Comparison of ENCODE assay signal across 8 mouse cellular contexts in genomic region chr7:81789095-81789757, GRCm38 (mm10). TPM values are rescaled to one million over a fixed set of nuclear protein-coding genes. Genes with fewer than 3 reads are reported as not detected.
DNase-seq lines count a peak whose midpoint lies in the region; ATAC-seq and TF ChIP-seq lines count a peak whose summit lies in the region.

TSS of gene 3110040N11Rik (minus strand) at chr7:81789478.

- H3K4me2 ChIP-seq in CH12.LX (ENCODE audit: insufficient read depth, low read depth, poor library complexity, severe bottlenecking): peak within 1 kb of the TSS; percentile 82
- peak within 1 kb of the TSS; percentile 63 for H3K4me2 ChIP-seq in forebrain, embryonic 11.5 days (ENCODE audit: low read depth, low read length, severe bottlenecking)
- H3K4me2 ChIP-seq in heart, embryonic 16.5 days (ENCODE audit: low read depth, low read length): peak within 1 kb of the TSS; percentile 63
- peak within 1 kb of the TSS; percentile 92 for H3K4me2 ChIP-seq in liver, embryonic 15.5 days
- H3K4me2 ChIP-seq in neural tube, embryonic 12.5 days (replicated peaks): peak within 1 kb of the TSS; percentile 85

- WGBS in forebrain, embryonic 11.5 days: under 1% methylated on average over 38 of the region's 38 CpGs
- WGBS in heart, embryonic 16.5 days: under 1% methylated on average over 38 of the region's 38 CpGs
- under 1% methylated on average over 38 of the region's 38 CpGs for WGBS in liver, embryonic 15.5 days (ENCODE audit: insufficient replicate concordance)
- WGBS in neural tube, embryonic 12.5 days: under 1% methylated on average over 38 of the region's 38 CpGs

- in situ Hi-C loops in CH12.LX (cut with MboI; ENCODE audit: low pct_ligation_motif_present, low pct_unique_long_range_greater_than_20kb, low sequenced_read_pairs): loop anchor here (25.0 kb wide), 2 partner anchors 323 to 473 kb away; no protein-coding TSS in a partner anchor

- peak; percentile 95 for ATAC-seq in forebrain, embryonic 11.5 days (replicated peaks; ENCODE audit: low FRiP score)
- peak; percentile 92 for ATAC-seq in heart, embryonic 16.5 days (replicated peaks; ENCODE audit: extremely low read depth, insufficient read depth, low FRiP score)
- peak; percentile 92 for ATAC-seq in liver, embryonic 15.5 days (ENCODE audit: insufficient read depth)
- ATAC-seq in neural tube, embryonic 12.5 days (ENCODE audit: low FRiP score, low read depth): peak; percentile 94

- TF ChIP-seq CTCF in CH12.LX (conservative IDR thresholded peaks at IDR 0.05 in 1 of 2, IDR thresholded peaks at IDR 0.05 in 1 of 2; ENCODE audit: low read depth in 2 of 2, low read length in 2 of 2): peak in 1 of 2 experiments; percentile 76; a peak in 2 of 4 replicates

- peak within 1 kb of the TSS; percentile 74 for H3K9ac ChIP-seq in CH12.LX (ENCODE audit: insufficient read depth, low read depth)
- H3K9ac ChIP-seq in forebrain, embryonic 11.5 days (ENCODE audit: low read length): peak within 1 kb of the TSS; percentile 75
- peak within 1 kb of the TSS; percentile 84 for H3K9ac ChIP-seq in heart, embryonic 16.5 days (ENCODE audit: low read length)
- H3K9ac ChIP-seq in liver, embryonic 15.5 days: peak within 1 kb of the TSS; percentile 77
- H3K9ac ChIP-seq in neural tube, embryonic 12.5 days: peak within 1 kb of the TSS; percentile 79

- H3K9me3 ChIP-seq in CH12.LX (replicated peaks; ENCODE audit: low read length): no peaks in the 10 kb centered on the region
- no peaks in the 10 kb centered on the region for H3K9me3 ChIP-seq in forebrain, embryonic 11.5 days (ENCODE audit: control insufficient read depth, low read length)
- no peaks in the 10 kb centered on the region for H3K9me3 ChIP-seq in heart, embryonic 16.5 days (replicated peaks; ENCODE audit: control insufficient read depth, low read length)
- no peaks in the 10 kb centered on the region for H3K9me3 ChIP-seq in liver, embryonic 15.5 days (replicated peaks)
- no peaks in the 10 kb centered on the region for H3K9me3 ChIP-seq in neural tube, embryonic 12.5 days

- H3K36me3 ChIP-seq in CH12.LX (replicated peaks in 1 of 2; ENCODE audit: control insufficient read depth in 1 of 2, insufficient read depth in 1 of 2, low read length in 1 of 2): peaks cover 8 to 36% of the 10 kb centered on the region in 2 experiments
- no peaks in the 10 kb centered on the region for H3K36me3 ChIP-seq in forebrain, embryonic 11.5 days (ENCODE audit: control insufficient read depth, insufficient read depth, low read length)
- peaks cover 19% of the 10 kb centered on the region for H3K36me3 ChIP-seq in heart, embryonic 16.5 days (ENCODE audit: control insufficient read depth, insufficient read depth)
- H3K36me3 ChIP-seq in liver, embryonic 15.5 days (replicated peaks): peaks cover 13% of the 10 kb centered on the region
- peaks cover 9% of the 10 kb centered on the region; the same call in 1 of the 2 replicates for H3K36me3 ChIP-seq in neural tube, embryonic 12.5 days

- TF ChIP-seq POLR2A in CH12.LX (IDR thresholded peaks at IDR 0.05; ENCODE audit: low read depth, low read length): peak; percentile 99

- H3K4me3 ChIP-seq in CH12.LX (replicated peaks in 1 of 3; ENCODE audit: low read depth in 2 of 3, low read length in 2 of 3, poor library complexity in 1 of 3): peak within 1 kb of the TSS; percentile 46 to 81 (median 68)
- H3K4me3 ChIP-seq in forebrain, embryonic 11.5 days (ENCODE audit: low read depth, low read length): peak within 1 kb of the TSS; percentile 48
- H3K4me3 ChIP-seq in heart, embryonic 16.5 days (ENCODE audit: low read length): peak within 1 kb of the TSS; percentile 72
- H3K4me3 ChIP-seq in liver, embryonic 15.5 days (replicated peaks): peak within 1 kb of the TSS; percentile 70
- peak within 1 kb of the TSS; percentile 55 for H3K4me3 ChIP-seq in neural tube, embryonic 12.5 days

- no peaks in the 10 kb centered on the region; the same call in 1 of the 2 replicates for H3K79me2 ChIP-seq in CH12.LX (replicated peaks; ENCODE audit: control insufficient read depth, extremely low read depth, insufficient read depth, poor library complexity, severe bottlenecking)

- peak within 1 kb of the TSS; percentile 93 for H3K27ac ChIP-seq in CH12.LX (ENCODE audit: insufficient read depth, low read depth)
- peak within 1 kb of the TSS; percentile 84 for H3K27ac ChIP-seq in forebrain, embryonic 11.5 days (ENCODE audit: low read depth, low read length)
- H3K27ac ChIP-seq in heart, embryonic 16.5 days (ENCODE audit: low read length): peak within 1 kb of the TSS; percentile 97
- H3K27ac ChIP-seq in liver, embryonic 15.5 days (replicated peaks): peak within 1 kb of the TSS; percentile 91
- H3K27ac ChIP-seq in neural tube, embryonic 12.5 days: peak within 1 kb of the TSS; percentile 97

- peak; percentile 66 for TF ChIP-seq RAD21 in CH12.LX (IDR thresholded peaks at IDR 0.05; ENCODE audit: low read depth, low read length)

- no peaks in the 10 kb centered on the region for H3K27me3 ChIP-seq in CH12.LX (replicated peaks)
- no peaks in the 10 kb centered on the region for H3K27me3 ChIP-seq in forebrain, embryonic 11.5 days (ENCODE audit: control insufficient read depth, insufficient read depth, low read length)
- H3K27me3 ChIP-seq in heart, embryonic 16.5 days (ENCODE audit: control insufficient read depth, insufficient read depth, low read length): no peaks in the 10 kb centered on the region
- no peaks in the 10 kb centered on the region for H3K27me3 ChIP-seq in liver, embryonic 15.5 days
- H3K27me3 ChIP-seq in neural tube, embryonic 12.5 days (replicated peaks): no peaks in the 10 kb centered on the region

- dilution Hi-C loops in CH12.LX (cut with MboI; ENCODE audit: extremely low pct_ligation_motif_present, extremely low pct_unique_long_range_greater_than_20kb, low sequenced_read_pairs): no loop called here

- TF ChIP-seq EP300 in CH12.LX (IDR thresholded peaks at IDR 0.05; ENCODE audit: low read length): no peak

- peaks cover 0 to 14% of the 10 kb centered on the region in 2 experiments; a peak in 1 of 4 replicates for H3K4me1 ChIP-seq in CH12.LX (ENCODE audit: control insufficient read depth in 1 of 2, insufficient read depth in 2 of 2)
- H3K4me1 ChIP-seq in forebrain, embryonic 11.5 days (replicated peaks; ENCODE audit: control insufficient read depth, insufficient read depth, low read length): peaks cover 5% of the 10 kb centered on the region; the same call in 1 of the 2 replicates
- H3K4me1 ChIP-seq in heart, embryonic 16.5 days (ENCODE audit: control insufficient read depth, insufficient read depth, low read length): peaks cover 8% of the 10 kb centered on the region
- H3K4me1 ChIP-seq in liver, embryonic 15.5 days (replicated peaks): peaks cover 17% of the 10 kb centered on the region
- peaks cover 9% of the 10 kb centered on the region; the same call in 1 of the 2 replicates for H3K4me1 ChIP-seq in neural tube, embryonic 12.5 days

- peak; percentile 90 for DNase-seq in CH12.LX (ENCODE audit: extremely low read depth)
- peak; percentile 79 for DNase-seq in c-Kit-positive CD71-positive TER-119-negative erythroid progenitor cells, embryonic 14.5 days (ENCODE audit: low read depth)
- peak; percentile 92 for DNase-seq in forebrain, embryonic 11.5 days (ENCODE audit: low spot score)
- peak; percentile 79 to 92 for DNase-seq in kidney, postnatal 36 days
- peak; percentile 93 for DNase-seq in telencephalon, adult 2 months (ENCODE audit: low read depth, low spot score)

TF ChIP-seq in CH12.LX, 34 proteins besides CTCF, POLR2A, EP300 and RAD21 (continues in another document):
- TF ChIP-seq ZKSCAN1 (IDR thresholded peaks at IDR 0.05; ENCODE audit: borderline replicate concordance, low read depth, low read length) (no peak), HCFC1 (IDR thresholded peaks at IDR 0.05; ENCODE audit: low read depth, low read length) (peak; percentile 74; the same call in 1 of the 2 replicates), CHD1 (IDR thresholded peaks at IDR 0.05; ENCODE audit: low read depth, low read length) (no peak), MYC (IDR thresholded peaks at IDR 0.05; ENCODE audit: low read depth, low read length) (peak; percentile 70), ZC3H11A (IDR thresholded peaks at IDR 0.05; ENCODE audit: low read depth, low read length) (no peak), MEF2A (IDR thresholded peaks at IDR 0.05; ENCODE audit: borderline replicate concordance, low read depth, low read length) (no peak), RCOR1 (conservative IDR thresholded peaks at IDR 0.05; ENCODE audit: low read depth, low read length) (no peak), SIN3A (IDR thresholded peaks at IDR 0.05; ENCODE audit: low read length) (peak; percentile 49; the same call in 1 of the 2 replicates), CHD2 (IDR thresholded peaks at IDR 0.05; ENCODE audit: low read length) (no peak), KAT2A (IDR thresholded peaks at IDR 0.05; ENCODE audit: insufficient replicate concordance, low read length) (peak; percentile 48; the same call in 1 of the 2 replicates), SMC3 (IDR thresholded peaks at IDR 0.05; ENCODE audit: low read depth, low read length) (peak; percentile 60), USF2 (conservative IDR thresholded peaks at IDR 0.05; ENCODE audit: low read depth, low read length) (no peak), TCF12 (IDR thresholded peaks at IDR 0.05; ENCODE audit: low read depth, low read length) (peak; percentile 78), IRF4 (IDR thresholded peaks at IDR 0.05; ENCODE audit: low read depth, low read length) (no peak; the same call in 1 of the 2 replicates), BHLHE40 (IDR thresholded peaks at IDR 0.05; ENCODE audit: low read depth, low read length) (no peak), NRF1 (IDR thresholded peaks at IDR 0.05; ENCODE audit: low read depth, low read length) (peak; percentile 96), USF1 (IDR thresholded peaks at IDR 0.05; ENCODE audit: low read depth, low read length) (no peak), PAX5 (IDR thresholded peaks at IDR 0.05; ENCODE audit: low read length) (no peak), JUND (conservative IDR thresholded peaks at IDR 0.05; ENCODE audit: low read depth, low read length) (no peak), NELFE (IDR thresholded peaks at IDR 0.05; ENCODE audit: low read depth, low read length) (peak; percentile 92), ELF1 (IDR thresholded peaks at IDR 0.05; ENCODE audit: low read depth, low read length) (peak; percentile 94), ZMIZ1 (IDR thresholded peaks at IDR 0.05; ENCODE audit: low read depth, low read length) (peak; percentile 81; the same call in 1 of the 2 replicates)

RNA-seq across cellular contexts. Expression of gene 3110040N11Rik, which starts in this region (rescaled TPM):
- 52.5 and 53.2 TPM in 2 replicates for total RNA-seq in CH12.LX (2012; rRNA removed)
- 73.7 and 91.7 TPM in 2 replicates for total RNA-seq in CH12.LX (2014; rRNA removed)
- 58.6 and 70.4 TPM in 2 replicates for polyA plus RNA-seq in CH12.LX (2012; ENCODE audit: insufficient read length, low read depth)
- 31.9 and 41.2 TPM in 2 replicates for polyA plus RNA-seq in forebrain, embryonic 11.5 days (2014; fragmentation: Nextera tagmentation; extraction: Ambion mirVana)
- 35.6 and 42.4 TPM in 2 replicates for polyA plus RNA-seq in heart, embryonic 16.5 days (2015; fragmentation: Nextera tagmentation; extraction: Ambion mirVana)
- 20.7 and 20.9 TPM in 2 replicates for polyA plus RNA-seq in liver, embryonic 15.5 days (2015; fragmentation: Nextera tagmentation; extraction: Ambion mirVana)
- polyA plus RNA-seq in neural tube, embryonic 12.5 days (2016; fragmentation: Nextera tagmentation; extraction: Ambion mirVana): 40.0 and 41.7 TPM in 2 replicates

Comparison
In these comparisons a context has a peak if more than half of its experiments do, and no peak if none do; other contexts are left out.
1. Peak in every context shown above with its lines: DNase-seq, ATAC-seq, H3K4me3 ChIP-seq and H3K27ac ChIP-seq.